ENCODE assay signal across 7 mouse cellular contexts in genomic region chr6:30896986-30897327, GRCm38 (mm10). TPM values are rescaled to one million over a fixed set of nuclear protein-coding genes. Genes with fewer than 3 reads are reported as not detected.
DNase-seq lines count a peak whose midpoint lies in the region; ATAC-seq lines count a peak whose summit lies in the region.

No protein-coding gene starts in this region.

- H3K27ac ChIP-seq in forebrain, embryonic 10.5 days = peak overlapping the region; percentile 98
- H3K27ac ChIP-seq in limb, embryonic 11.5 days (replicated peaks; ENCODE audit: low read depth, low read length) = peak overlapping the region; percentile 95; the same call in 1 of the 2 replicates
- peak overlapping the region; percentile 48 for H3K27ac ChIP-seq in stomach, embryonic 14.5 days (ENCODE audit: low read length)

- peak overlapping the region; percentile 58 for H3K4me2 ChIP-seq in limb, embryonic 11.5 days (ENCODE audit: low read depth, severe bottlenecking)
- H3K4me2 ChIP-seq in stomach, embryonic 14.5 days (replicated peaks; ENCODE audit: low read depth, low read length) = peak overlapping the region; percentile 43

- 19% methylated on average over 8 of the region's 8 CpGs for WGBS in forebrain, embryonic 10.5 days
- whole genome bisulfite sequencing in limb, embryonic 11.5 days = 14% methylated on average over 8 of the region's 8 CpGs
- WGBS in stomach, embryonic 14.5 days = 19% methylated on average over 8 of the region's 8 CpGs

- peak overlapping the region; percentile 55; the same call in 1 of the 2 replicates for H3K9ac ChIP-seq in limb, embryonic 11.5 days (ENCODE audit: low read length)
- 0 out of 2 replicates have a peak overlapping the region, but pooled peaks have one; percentile 25 for H3K9ac ChIP-seq in stomach, embryonic 14.5 days (replicated peaks; ENCODE audit: low read depth, low read length)

- no peaks in the 10 kb centered on the region; the same call in 1 of the 2 replicates for H3K9me3 ChIP-seq in megakaryocyte, embryonic 14.5 days
- H3K9me3 ChIP-seq in forebrain, embryonic 10.5 days = no peaks in the 10 kb centered on the region
- H3K9me3 ChIP-seq in limb, embryonic 11.5 days (ENCODE audit: control insufficient read depth, low read length) = no peaks in the 10 kb centered on the region
- H3K9me3 ChIP-seq in stomach, embryonic 14.5 days (ENCODE audit: control insufficient read depth, low read depth, low read length) = no peaks in the 10 kb centered on the region

- no peaks in the 10 kb centered on the region for H3K27me3 ChIP-seq in megakaryocyte, embryonic 14.5 days (replicated peaks)
- no peaks in the 10 kb centered on the region for H3K27me3 ChIP-seq in forebrain, embryonic 10.5 days (ENCODE audit: poor library complexity, severe bottlenecking)
- no peaks in the 10 kb centered on the region for H3K27me3 ChIP-seq in limb, embryonic 11.5 days (ENCODE audit: control insufficient read depth, insufficient read depth, low read length)
- H3K27me3 ChIP-seq in stomach, embryonic 14.5 days (ENCODE audit: control insufficient read depth, insufficient read depth, low read length) = no peaks in the 10 kb centered on the region

- ATAC-seq in megakaryocyte, adult 5-6 weeks (ENCODE audit: poor library complexity, severe bottlenecking) = no peak
- no peak for ATAC-seq in limb, embryonic 11.5 days (ENCODE audit: insufficient number of reproducible peaks, low FRiP score, low TSS enrichment, low read depth)
- ATAC-seq in stomach, embryonic 14.5 days (ENCODE audit: insufficient number of reproducible peaks, insufficient read depth, low FRiP score, low read depth) = no peak

- H3K36me3 ChIP-seq in megakaryocyte, embryonic 14.5 days (replicated peaks; ENCODE audit: low read length) = peaks cover 19% of the 10 kb centered on the region
- H3K36me3 ChIP-seq in forebrain, embryonic 10.5 days (replicated peaks) = peaks cover 9% of the 10 kb centered on the region
- H3K36me3 ChIP-seq in limb, embryonic 11.5 days (ENCODE audit: control insufficient read depth, insufficient read depth, low read length) = no peaks in the 10 kb centered on the region; the same call in 1 of the 2 replicates
- no peaks in the 10 kb centered on the region for H3K36me3 ChIP-seq in stomach, embryonic 14.5 days (ENCODE audit: control insufficient read depth, insufficient read depth, low read length)

- peaks cover 26% of the 10 kb centered on the region for H3K4me1 ChIP-seq in megakaryocyte, embryonic 14.5 days
- H3K4me1 ChIP-seq in forebrain, embryonic 10.5 days = peaks cover 17% of the 10 kb centered on the region
- peaks cover 5% of the 10 kb centered on the region; the same call in 1 of the 2 replicates for H3K4me1 ChIP-seq in limb, embryonic 11.5 days (ENCODE audit: control insufficient read depth, insufficient read depth, low read length)
- H3K4me1 ChIP-seq in stomach, embryonic 14.5 days (ENCODE audit: control insufficient read depth, insufficient read depth, low read length) = no peaks in the 10 kb centered on the region

- no peak for DNase-seq in forebrain, embryonic 10.5 days (ENCODE audit: extremely low spot score, low spot score)
- DNase-seq in limb, embryonic 11.5 days (ENCODE audit: low spot score) = no peak
- no peak for DNase-seq in c-Kit-positive CD71-positive TER-119-positive erythroid progenitor cells, embryonic 14.5 days (ENCODE audit: low spot score)
- no peak for DNase-seq in cerebellum, adult 8-10 months

- peak overlapping the region; percentile 96 for H3K4me3 ChIP-seq in megakaryocyte, embryonic 14.5 days (replicated peaks)
- H3K4me3 ChIP-seq in forebrain, embryonic 10.5 days = peak overlapping the region; percentile 77
- H3K4me3 ChIP-seq in limb, embryonic 11.5 days (ENCODE audit: low read depth, low read length) = peak overlapping the region; percentile 63; the same call in 1 of the 2 replicates
- peak overlapping the region; percentile 52 for H3K4me3 ChIP-seq in stomach, embryonic 14.5 days (ENCODE audit: low read depth, low read length)

RNA-seq across cellular contexts. Expression of gene Copg2, which starts 0.4 kb away (rescaled TPM):
- polyA plus RNA-seq in megakaryocyte, embryonic 14.5 days (2012; ENCODE audit: insufficient read depth, low replicate concordance) = 1.3 TPM in 1 of 2 replicates, not detected in the other
- 29.1 and 33.8 TPM in 2 replicates for total RNA-seq in megakaryocyte, adult 5-6 weeks (2015)
- 60.8 and 61.0 TPM in 2 replicates for total RNA-seq in megakaryocyte, adult 5-6 weeks (2017)
- polyA plus RNA-seq in forebrain, embryonic 10.5 days (2016; fragmentation: Nextera tagmentation; extraction: Ambion mirVana) = 29.7 and 31.0 TPM in 2 replicates
- 32.2 and 33.6 TPM in 2 replicates for polyA plus RNA-seq in limb, embryonic 11.5 days (2014; fragmentation: Nextera tagmentation; extraction: Ambion mirVana)
- polyA plus RNA-seq in stomach, embryonic 14.5 days (2014; fragmentation: Nextera tagmentation; extraction: Ambion mirVana) = 28.7 and 30.5 TPM in 2 replicates

RNA-seq across cellular contexts. Expression of gene Tsga13, which starts 18.4 kb away (rescaled TPM):
- polyA plus RNA-seq in megakaryocyte, embryonic 14.5 days (2012; ENCODE audit: insufficient read depth, low replicate concordance) = not detected in 2 replicates
- total RNA-seq in megakaryocyte, adult 5-6 weeks (2015) = not detected in 2 replicates
- total RNA-seq in megakaryocyte, adult 5-6 weeks (2017) = not detected in 2 replicates
- 0.17 TPM in 1 of 2 replicates, not detected in the other for polyA plus RNA-seq in forebrain, embryonic 10.5 days (2016; fragmentation: Nextera tagmentation; extraction: Ambion mirVana)
- polyA plus RNA-seq in limb, embryonic 11.5 days (2014; fragmentation: Nextera tagmentation; extraction: Ambion mirVana) = 0.25 TPM in 1 of 2 replicates, not detected in the other
- not detected in 2 replicates for polyA plus RNA-seq in stomach, embryonic 14.5 days (2014; fragmentation: Nextera tagmentation; extraction: Ambion mirVana)

Comparison
In these comparisons a context has a peak if more than half of its experiments do, and no peak if none do; other contexts are left out.
1. H3K27ac ChIP-seq: peak in every context shown above with its lines; median percentile 98 in forebrain, embryonic 10.5 days; 95 in limb, embryonic 11.5 days; 48 in stomach, embryonic 14.5 days.
2. RNA of gene Copg2, which starts 0.4 kb away (polyA plus RNA-seq): 32.2 to 33.6 TPM in limb, embryonic 11.5 days, 29.7 to 31.0 TPM in forebrain, embryonic 10.5 days and 28.7 to 30.5 TPM in stomach, embryonic 14.5 days; 1.3 TPM in megakaryocyte, embryonic 14.5 days; every median in the first group is over 10 times any median in the second.
3. Peak in every context shown above with its lines, with median percentiles within 50 percentile points of each other: H3K4me3 ChIP-seq.